Mouse (Mus musculus) hindbrain, postnatal 0 days (tissue): ENCODE results near the gene Qsox1. TPM values are rescaled to one million over a fixed set of nuclear protein-coding genes. Genes with fewer than 3 reads are reported as not detected.
A peak's percentile ranks its signal among the peaks of the same experiment; 100 is the strongest.

Experiments
- ATAC-seq: fragments of 200-750 bp; cut with Nextera tagmentation; 2 replicates; pipeline ENCODE4 v1.8.0; 2017; ENCODE audit warnings: mild to moderate bottlenecking, moderate TSS enrichment, moderate library complexity
- DNase-seq: peaks from one replicate; pipeline ENCODE4 v3.0.0-alpha.2; 2015; ENCODE audit warnings: low spot score
- H3K27ac ChIP-seq: fragments of 300-500 bp; sonication (generic); 2 replicates; pipeline ENCODE4 v1.5.1; 2014; ENCODE audit warnings: mild to moderate bottlenecking
- H3K27me3 ChIP-seq: fragments of 300-500 bp; sonication (generic); 2 replicates; pipeline ENCODE4 v1.6.1; 2014; ENCODE audit warnings: low read length, mixed read lengths; ENCODE audit not compliant: insufficient read depth
- H3K36me3 ChIP-seq: fragments of 300-500 bp; sonication (generic); 2 replicates; pipeline ENCODE4 v1.6.1; 2014; ENCODE audit warnings: low read length, mixed read lengths; ENCODE audit not compliant: insufficient read depth
- H3K4me1 ChIP-seq: fragments of 300-500 bp; sonication (generic); 2 replicates; pipeline ENCODE4 v1.6.1; 2014; ENCODE audit warnings: antibody characterized with exemption, low read length, mixed read lengths; ENCODE audit not compliant: insufficient read depth
- H3K4me2 ChIP-seq: fragments of 300-500 bp; sonication (generic); 2 replicates; pipeline ENCODE4 v1.6.1; 2014; ENCODE audit warnings: low read depth, mild to moderate bottlenecking, low read length, moderate library complexity, mixed read lengths
- H3K4me3 ChIP-seq: fragments of 300-500 bp; sonication (generic); 2 replicates; pipeline ENCODE4 v1.5.1; 2014; ENCODE audit warnings: low read length
- H3K9ac ChIP-seq: fragments of 300-500 bp; sonication (generic); replicated peaks from 2 replicates; pipeline ENCODE4 v1.6.1; 2014; ENCODE audit warnings: mild to moderate bottlenecking, low read length, moderate library complexity, mixed read lengths
- H3K9me3 ChIP-seq: fragments of 300-500 bp; sonication (generic); 2 replicates; pipeline ENCODE4 v1.6.1; 2016; ENCODE audit warnings: low read length, mixed read lengths
- CTCF ChIP-seq: IDR thresholded peaks from 2 replicates; pipeline ENCODE4 v1.5.1; 2016; ENCODE audit warnings: antibody characterized with exemption, control low read depth, low read depth
- WGBS: fragments of 180-500 bp; shearing (Covaris S2); extraction: QIAGEN DNeasy Blood & Tissue Kit; methylation state at CpG from one replicate; pipeline ENCODE4 v1.1.7; 2014; 5-methylcytosine and 5-hydroxymethylcytosine counted together
- polyA plus RNA-seq: library from polyadenylated mRNA; unstranded; fragments of >200 nt; fragmentation: Nextera tagmentation; extraction: Ambion mirVana; gene quantifications from 2 replicates; pipeline ENCODE4 v1.2.1, GENCODE M21; 2015
- total RNA-seq: library from RNA; depleted of rRNA; stranded (reverse); fragments of >200 nt; gene quantifications from 2 replicates; pipeline ENCODE4 v1.2.3, GENCODE M21; 2014

Qsox1 gene
- total and polyA plus RNA-seq, 2 experiments from 2014 or later = 26.2 to 42.8 TPM

DNA sequence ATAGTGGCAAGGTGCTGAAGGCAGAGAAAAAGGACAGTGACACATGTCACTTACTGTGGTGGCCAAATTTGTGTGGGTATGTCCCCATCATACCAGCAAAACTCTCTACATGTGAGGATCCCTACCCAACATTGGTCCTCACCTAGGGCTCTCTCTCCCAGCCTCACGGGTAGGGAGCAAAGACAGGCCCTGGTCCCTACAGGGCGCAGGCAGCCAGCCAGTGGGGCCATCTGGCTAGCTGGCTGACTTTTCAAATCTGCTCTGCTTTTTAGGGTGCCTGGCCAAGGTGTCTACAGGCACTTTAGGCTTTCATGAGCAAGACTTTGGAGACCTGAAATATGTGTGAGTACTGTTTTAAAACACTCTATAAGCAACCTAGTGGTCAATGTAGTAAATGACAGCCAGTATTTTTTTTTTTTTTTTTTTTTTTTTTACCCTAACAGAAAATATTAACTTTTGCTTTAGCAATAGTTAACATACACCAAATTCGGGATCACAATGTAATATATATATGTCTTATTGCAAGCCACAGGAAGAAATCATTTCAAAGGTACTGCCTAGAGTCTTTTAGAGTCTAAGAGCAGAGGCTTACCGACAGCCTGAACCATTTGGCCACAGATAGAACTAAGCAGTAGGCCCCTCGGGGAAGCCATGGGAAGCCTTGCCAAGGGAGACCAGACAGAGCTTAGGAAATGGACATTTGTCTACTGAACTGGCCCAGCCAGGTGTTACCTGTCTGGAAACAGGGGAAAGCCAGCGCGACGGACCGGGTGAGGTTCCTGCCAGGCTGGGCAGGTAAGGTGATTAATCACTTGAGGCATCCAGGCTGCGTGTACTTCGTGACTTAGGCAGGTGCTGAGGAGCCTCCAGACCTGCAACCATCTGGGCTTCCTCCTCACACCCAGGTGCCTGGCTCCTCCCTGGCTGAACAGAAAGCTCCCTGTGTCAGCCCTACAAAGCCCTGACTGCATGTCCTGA, 11.4 kb downstream of the Qsox1 start:
- no peak overlapping the region for H3K4me2 ChIP-seq
- H3K27ac ChIP-seq = no peak overlapping the region
- DNase-seq (peak; percentile 11), ATAC-seq (0 out of 2 replicates have a peak, but pooled peaks have one; percentile 19)
- no peak overlapping the region for H3K4me3 ChIP-seq
- H3K36me3 ChIP-seq = peaks cover 5% of the 10 kb centered on the region; the same call in 1 of the 2 replicates
- peak; percentile 19; the same call in 1 of the 2 replicates for TF ChIP-seq CTCF
- H3K9ac ChIP-seq = no peak overlapping the region
- peaks cover 4% of the 10 kb centered on the region; the same call in 1 of the 2 replicates for H3K4me1 ChIP-seq
- 66% methylated on average over 11 of the region's 11 CpGs for WGBS
- H3K27me3 ChIP-seq = no peaks in the 10 kb centered on the region
- H3K9me3 ChIP-seq = no peaks in the 10 kb centered on the region

DNA sequence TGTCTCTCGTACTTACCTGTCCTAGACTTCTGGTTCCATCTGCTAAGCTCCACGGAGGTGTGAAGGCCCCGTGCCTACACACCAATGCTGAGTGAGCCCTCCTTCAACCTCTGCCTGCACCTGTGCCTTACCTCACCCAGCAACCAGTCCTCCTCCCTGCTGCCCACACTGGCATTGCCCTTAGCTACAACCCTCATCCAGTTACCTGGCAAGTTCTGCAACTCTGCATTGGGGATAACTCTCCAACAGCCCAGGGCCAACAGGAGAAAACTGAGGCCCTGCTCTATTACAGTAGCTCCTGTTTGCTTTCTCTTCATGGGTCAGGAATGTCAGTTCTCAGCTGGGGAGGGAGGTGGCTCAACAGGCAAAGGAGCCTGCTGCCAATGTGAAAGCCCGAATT, 14.7 kb downstream of the Qsox1 start:
- WGBS = 95% methylated on average over 4 of the region's 4 CpGs
- Histone ChIP-seq H3K4me1 (peaks cover 4% of the 10 kb centered on the region; the same call in 1 of the 2 replicates), H3K4me3 (no peak overlapping the region), H3K27ac (no peak overlapping the region), H3K9me3 (no peaks in the 10 kb centered on the region), H3K4me2 (no peak overlapping the region), H3K9ac (no peak overlapping the region), H3K27me3 (no peaks in the 10 kb centered on the region), H3K36me3 (peaks cover 11% of the 10 kb centered on the region; the same call in 1 of the 2 replicates)
- no peak for TF ChIP-seq CTCF
- DNase-seq (no peak), ATAC-seq (no peak)

DNA sequence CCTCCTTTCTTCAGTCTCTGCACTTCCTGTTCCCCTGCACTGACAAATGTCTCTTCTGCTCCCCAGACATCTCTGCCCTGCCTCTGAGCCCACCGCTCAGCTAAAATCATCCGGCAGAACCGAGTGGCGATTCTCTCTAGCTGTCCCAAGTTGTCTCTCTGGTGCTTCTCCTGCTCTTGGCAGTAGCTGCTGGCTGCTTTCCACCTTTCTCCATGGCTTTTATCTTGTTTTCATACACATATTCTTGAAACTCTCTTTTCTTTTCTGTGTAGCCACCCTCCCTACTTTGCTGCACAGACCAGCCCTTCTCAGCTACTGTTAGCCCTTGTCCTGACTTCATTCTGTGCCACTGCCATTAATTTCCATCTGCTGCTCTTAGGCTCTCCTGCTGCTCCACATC, 15.3 kb downstream of the Qsox1 start:
- Histone ChIP-seq H3K36me3 (peaks cover 8% of the 10 kb centered on the region; the same call in 1 of the 2 replicates), H3K4me1 (peaks cover 4% of the 10 kb centered on the region; the same call in 1 of the 2 replicates), H3K4me3 (no peak overlapping the region), H3K27ac (no peak overlapping the region), H3K9me3 (no peaks in the 10 kb centered on the region), H3K9ac (no peak overlapping the region), H3K27me3 (no peaks in the 10 kb centered on the region), H3K4me2 (no peak overlapping the region)
- no peak for TF ChIP-seq CTCF
- WGBS = 54% methylated on average over 4 of the region's 4 CpGs
- DNase-seq = peak; percentile 27
- ATAC-seq = no peak

DNA sequence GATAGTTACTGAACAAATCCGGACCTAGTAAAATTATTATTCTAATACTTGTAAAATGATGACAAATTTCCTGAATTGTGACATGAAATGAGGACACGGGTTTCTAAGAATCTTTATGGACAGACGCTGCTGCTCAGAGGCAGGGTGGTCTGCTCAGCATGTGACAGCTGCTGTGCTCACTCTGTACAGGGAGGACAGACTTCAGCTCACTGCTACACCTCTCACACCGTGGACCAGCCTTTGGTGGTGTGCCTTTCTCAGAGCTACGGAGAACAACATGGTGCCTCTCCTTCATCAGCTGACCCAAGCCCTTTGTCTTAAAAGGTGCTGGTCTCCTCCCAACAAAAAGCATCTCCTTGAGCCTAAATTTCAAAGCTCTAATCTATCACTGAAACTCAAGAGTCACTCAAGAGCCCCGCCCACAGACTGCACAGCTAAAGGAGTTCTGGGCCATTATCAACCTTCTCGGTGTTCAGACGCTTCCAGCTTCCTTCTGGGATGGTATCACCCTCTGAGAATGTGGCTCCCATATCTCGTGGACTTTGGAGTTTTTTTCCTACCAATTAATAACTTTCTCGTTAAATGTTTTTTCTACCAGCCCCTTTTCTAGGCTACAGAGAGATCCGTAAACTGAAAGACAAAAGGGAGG, 15.8 kb downstream of the Qsox1 start:
- no peak overlapping the region for H3K4me3 ChIP-seq
- no peak overlapping the region for H3K4me2 ChIP-seq
- WGBS = 63% methylated on average over 11 of the region's 11 CpGs
- no peak for TF ChIP-seq CTCF
- H3K27ac ChIP-seq = no peak overlapping the region
- DNase-seq (no peak), ATAC-seq (0 out of 2 replicates have a peak, but pooled peaks have one; percentile 46)
- no peaks in the 10 kb centered on the region for H3K27me3 ChIP-seq
- H3K9ac ChIP-seq = no peak overlapping the region
- peaks cover 8% of the 10 kb centered on the region; the same call in 1 of the 2 replicates for H3K36me3 ChIP-seq
- H3K4me1 ChIP-seq = peaks cover 4% of the 10 kb centered on the region; the same call in 1 of the 2 replicates
- H3K9me3 ChIP-seq = no peaks in the 10 kb centered on the region

DNA sequence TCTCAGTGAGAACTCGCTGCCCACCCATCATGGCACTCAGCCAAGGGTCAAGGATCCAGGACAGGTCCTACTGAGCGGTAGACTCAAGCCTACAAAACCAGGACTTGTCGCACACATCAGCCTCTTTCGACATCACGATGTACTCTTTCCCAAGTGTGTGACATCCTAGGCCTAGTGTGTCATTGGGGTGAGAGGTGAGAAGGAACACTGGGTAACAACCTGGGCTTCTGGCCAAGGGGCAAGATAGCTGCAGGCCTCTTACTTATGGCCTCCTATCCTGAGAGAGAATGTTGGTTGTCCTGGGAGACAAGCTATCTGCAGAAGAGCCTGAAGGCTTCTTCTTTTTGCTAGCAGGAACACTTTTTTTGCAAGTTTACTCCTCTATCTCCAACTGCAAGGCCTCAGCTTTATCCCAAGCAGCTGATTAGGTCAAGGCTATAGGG, 16.9 kb downstream of the Qsox1 start:
- ATAC-seq = no peak
- WGBS = 94% methylated on average over 5 of the region's 5 CpGs
- peaks cover 8% of the 10 kb centered on the region; the same call in 1 of the 2 replicates for H3K36me3 ChIP-seq
- H3K4me2 ChIP-seq = no peak overlapping the region
- no peaks in the 10 kb centered on the region for H3K27me3 ChIP-seq
- no peak overlapping the region for H3K4me3 ChIP-seq
- no peaks in the 10 kb centered on the region for H3K9me3 ChIP-seq
- TF ChIP-seq CTCF = no peak
- DNase-seq = no peak
- peaks cover 4% of the 10 kb centered on the region; the same call in 1 of the 2 replicates for H3K4me1 ChIP-seq
- H3K27ac ChIP-seq = no peak overlapping the region
- H3K9ac ChIP-seq = no peak overlapping the region

DNA sequence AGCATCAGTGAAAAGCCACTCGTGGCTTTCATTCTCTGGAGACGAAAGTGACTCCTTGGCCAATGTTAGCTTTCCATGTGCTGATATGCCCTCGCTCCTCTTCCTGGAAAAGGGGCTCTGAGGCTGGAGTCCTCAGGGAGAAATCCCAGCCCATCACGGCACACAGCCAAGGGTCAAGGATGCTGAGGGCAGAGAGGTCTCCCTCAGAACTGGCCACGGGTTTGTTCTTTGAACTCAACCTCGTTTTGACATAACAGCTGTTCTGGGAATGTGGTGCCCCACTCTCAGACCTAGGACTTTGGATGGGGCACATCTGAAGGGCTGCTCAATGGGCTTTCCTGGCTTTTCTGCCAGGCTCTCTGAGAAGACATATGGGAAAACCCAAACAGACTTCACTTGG, 17.8 kb downstream of the Qsox1 start:
- Histone ChIP-seq H3K27ac (no peak overlapping the region), H3K4me3 (no peak overlapping the region), H3K27me3 (no peaks in the 10 kb centered on the region), H3K9me3 (no peaks in the 10 kb centered on the region), H3K4me1 (peaks cover 4% of the 10 kb centered on the region), H3K4me2 (no peak overlapping the region), H3K9ac (no peak overlapping the region), H3K36me3 (peaks cover 8% of the 10 kb centered on the region; the same call in 1 of the 2 replicates)
- WGBS = 90% methylated on average over 6 of the region's 6 CpGs
- TF ChIP-seq CTCF = no peak
- DNase-seq (no peak), ATAC-seq (no peak)
